Mouse (Mus musculus) myocyte (in vitro differentiated cells): ENCODE results near the gene Sdk2.

Experiments
- E2F4 ChIP-seq: IDR thresholded peaks from one replicate; pipeline ENCODE4 v1.6.1; 2011; ENCODE audit warnings: mild to moderate bottlenecking, control low read depth, moderate library complexity; ENCODE audit not compliant: insufficient read depth
- MAX ChIP-seq: IDR thresholded peaks from one replicate; pipeline ENCODE4 v1.6.1; 2011; ENCODE audit warnings: low read depth, mild to moderate bottlenecking, control low read depth
- MYOD1 ChIP-seq, 3 experiments: IDR thresholded peaks; one replicate each; pipeline ENCODE4 v1.6.1; 2011; ENCODE audit warnings: control low read depth in 2 of 3, low read depth in 2 of 3, mild to moderate bottlenecking in 2 of 3, moderate library complexity in 1 of 3; ENCODE audit not compliant: insufficient read length in 2 of 3, control insufficient read depth in 1 of 3
- POLR2A ChIP-seq: IDR thresholded peaks from one replicate; pipeline ENCODE4 v1.6.1; 2011; ENCODE audit warnings: low read depth, mild to moderate bottlenecking, control low read depth, moderate library complexity; ENCODE audit not compliant: insufficient read length
- POLR2AphosphoS2 ChIP-seq: IDR thresholded peaks from one replicate; pipeline ENCODE4 v1.6.1; 2011; ENCODE audit warnings: low read depth, control low read depth; ENCODE audit not compliant: insufficient read length
- REST ChIP-seq: IDR thresholded peaks from one replicate; pipeline ENCODE4 v1.6.1; 2011; ENCODE audit warnings: mild to moderate bottlenecking, control low read depth, moderate library complexity; ENCODE audit not compliant: insufficient read depth, insufficient read length
- TCF12 ChIP-seq: IDR thresholded peaks from one replicate; pipeline ENCODE4 v1.6.1; 2011; ENCODE audit warnings: mild to moderate bottlenecking, control low read depth; ENCODE audit not compliant: poor library complexity, insufficient read depth, severe bottlenecking
- TCF3 ChIP-seq: IDR thresholded peaks from one replicate; pipeline ENCODE4 v1.6.1; 2011; ENCODE audit warnings: low read depth, control low read depth; ENCODE audit not compliant: insufficient read length
- USF1 ChIP-seq: IDR thresholded peaks from one replicate; pipeline ENCODE4 v1.6.1; 2011; ENCODE audit warnings: low read depth, mild to moderate bottlenecking, control low read depth, moderate library complexity

GRCm38 (mm10) chr11:114011523-114011922 is 55.3 kb downstream of the Sdk2 start:
- TF ChIP-seq POLR2A (no peak), USF1 (no peak), TCF3 (no peak), MAX (no peak), E2F4 (no peak), TCF12 (no peak), REST (no peak), POLR2AphosphoS2 (no peak), MYOD1 (IDR thresholded peaks at IDR 0.05; ENCODE audit: control insufficient read depth in 1 of 3, insufficient read length in 2 of 3, low read depth in 2 of 3) (no peak)
